Mouse (Mus musculus): ENCODE data around the gene Cenpk. TPM values are rescaled to one million over a fixed set of nuclear protein-coding genes. Genes with fewer than 3 reads are reported as not detected.

Cenpk gene
- 27.0 and 38.7 TPM in 2 replicates for polyA plus RNA-seq (2012; rRNA removed)

GRCm38 (mm10) chr13:104228384-104229066 lies at the start of gene Cenpk, which contains the start of gene Ppwd1:
TSS of gene Cenpk (plus strand) at chr13:104228611.
TSS of gene Ppwd1 (minus strand) at chr13:104228843.

GRCm38 (mm10) chr13:104178650-104179121 lies 49.7 kb upstream of the Cenpk start, which contains the start of gene Trim23:
TSS of gene Trim23 (plus strand) at chr13:104178797.

GRCm38 (mm10) chr13:104287366-104288225 lies 59.2 kb downstream of the Cenpk start, which contains the start of gene Adamts6:
TSS of gene Adamts6 (plus strand) at chr13:104287835.

Other genes with a start within 250 kb of the Cenpk start
- gene Nln, start 119.0 kb upstream of the Cenpk start, polyA plus RNA-seq (2012; rRNA removed): 13.3 and 13.6 TPM in 2 replicates
- gene Sgtb, start 118.9 kb upstream of the Cenpk start, polyA plus RNA-seq (2012; rRNA removed): 12.0 and 12.2 TPM in 2 replicates
- gene Trappc13, start 50.1 kb upstream of the Cenpk start, polyA plus RNA-seq (2012; rRNA removed): 34.3 and 52.9 TPM in 2 replicates
- 14.2 and 21.5 TPM in 2 replicates for gene Trim23, start 49.8 kb upstream of the Cenpk start, polyA plus RNA-seq (2012; rRNA removed)
- gene Ppwd1, start 232 bp downstream of the Cenpk start, polyA plus RNA-seq (2012; rRNA removed): 22.4 and 28.7 TPM in 2 replicates
- gene Adamts6, start 59.2 kb downstream of the Cenpk start, polyA plus RNA-seq (2012; rRNA removed): 5.7 and 12.0 TPM in 2 replicates